Mouse (Mus musculus) naive thymus-derived CD4-positive, alpha-beta T cell, adult 2 months (primary cell): ENCODE data around the gene Rpl36a-ps1.
"Not testable (repeated sequence)": the region's sequence is repeated elsewhere in the genome, so short reads cannot be mapped to it uniquely, and the experiment has no call there.

Source experiments
- DNase-seq: peaks from one replicate; pipeline ENCODE4 v3.0.0-alpha.2; 2011; ENCODE audit warnings: low read depth

Gene Rpl36a-ps1

GRCm38 (mm10) chr14:98994218-98994617, at the start of gene Rpl36a-ps1:
Rpl36a-ps1 (minus strand) TSS chr14:98994318.
- no peak for DNase-seq

- DNase-seq = peak; percentile 19
Observed at GRCm38 (mm10) chr14:99043499-99043898, 49.4 kb upstream of the Rpl36a-ps1 start.

GRCm38 (mm10) chr14:99041416-99041815, 47.3 kb upstream of the Rpl36a-ps1 start:
- DNase-seq = peak; percentile 54

- DNase-seq = not testable (repeated sequence)
Observed at GRCm38 (mm10) chr14:99039308-99039707, 45.2 kb upstream of the Rpl36a-ps1 start.

GRCm38 (mm10) chr14:99037703-99038102, 43.6 kb upstream of the Rpl36a-ps1 start:
- DNase-seq = no peak

- no peak for DNase-seq
Observed at GRCm38 (mm10) chr14:99036039-99036438, 41.9 kb upstream of the Rpl36a-ps1 start.

- not testable (repeated sequence) for DNase-seq
Observed at GRCm38 (mm10) chr14:99034851-99035250, 40.7 kb upstream of the Rpl36a-ps1 start.

- no peak for DNase-seq
Observed at GRCm38 (mm10) chr14:99032596-99032995, 38.5 kb upstream of the Rpl36a-ps1 start.

- DNase-seq = no peak
Observed at GRCm38 (mm10) chr14:99031337-99031873, 37.3 kb upstream of the Rpl36a-ps1 start.

- no peak for DNase-seq
Observed at GRCm38 (mm10) chr14:99029987-99030386, 35.9 kb upstream of the Rpl36a-ps1 start.

GRCm38 (mm10) chr14:99022346-99023086, 28.4 kb upstream of the Rpl36a-ps1 start:
- no peak for DNase-seq

GRCm38 (mm10) chr14:99019136-99019808, 25.2 kb upstream of the Rpl36a-ps1 start:
- DNase-seq = no peak

GRCm38 (mm10) chr14:99018691-99019090, 24.6 kb upstream of the Rpl36a-ps1 start:
- no peak for DNase-seq

GRCm38 (mm10) chr14:99010920-99011313, 16.8 kb upstream of the Rpl36a-ps1 start:
- no peak for DNase-seq

- DNase-seq = no peak
Observed at GRCm38 (mm10) chr14:99010224-99010919, 16.3 kb upstream of the Rpl36a-ps1 start.

GRCm38 (mm10) chr14:98992482-98992881, 1.6 kb downstream of the Rpl36a-ps1 start:
- DNase-seq = no peak

GRCm38 (mm10) chr14:98990636-98991035, 3.5 kb downstream of the Rpl36a-ps1 start:
- DNase-seq = no peak

GRCm38 (mm10) chr14:98989818-98990217, 4.3 kb downstream of the Rpl36a-ps1 start:
- no peak for DNase-seq

- DNase-seq = no peak
Observed at GRCm38 (mm10) chr14:98971921-98972320, 22.2 kb downstream of the Rpl36a-ps1 start.

GRCm38 (mm10) chr14:98958978-98959658, 35.0 kb downstream of the Rpl36a-ps1 start:
- DNase-seq = no peak

- no peak for DNase-seq
Observed at GRCm38 (mm10) chr14:98956788-98957187, 37.3 kb downstream of the Rpl36a-ps1 start.

- DNase-seq = no peak
Observed at GRCm38 (mm10) chr14:98952441-98952840, 41.7 kb downstream of the Rpl36a-ps1 start.
